Mouse (Mus musculus) heart, adult 10 weeks (tissue): ENCODE data around the gene Urah. TPM values are rescaled to one million over a fixed set of nuclear protein-coding genes. Genes with fewer than 3 reads are reported as not detected.

Source experiments
- polyA plus RNA-seq: library from polyadenylated mRNA; stranded (reverse); fragments of 350-450 nt; fragmentation: Illumina TruSeq; extraction: RNeasy Lipid Tissue Mini Kit (QIAGEN cat#74804); gene quantifications from one replicate; pipeline ENCODE4 v1.2.3, GENCODE M21; 2014; ENCODE audit warnings: low read depth, low replicate concordance

Urah gene
- 1.8 TPM for polyA plus RNA-seq

DNA sequence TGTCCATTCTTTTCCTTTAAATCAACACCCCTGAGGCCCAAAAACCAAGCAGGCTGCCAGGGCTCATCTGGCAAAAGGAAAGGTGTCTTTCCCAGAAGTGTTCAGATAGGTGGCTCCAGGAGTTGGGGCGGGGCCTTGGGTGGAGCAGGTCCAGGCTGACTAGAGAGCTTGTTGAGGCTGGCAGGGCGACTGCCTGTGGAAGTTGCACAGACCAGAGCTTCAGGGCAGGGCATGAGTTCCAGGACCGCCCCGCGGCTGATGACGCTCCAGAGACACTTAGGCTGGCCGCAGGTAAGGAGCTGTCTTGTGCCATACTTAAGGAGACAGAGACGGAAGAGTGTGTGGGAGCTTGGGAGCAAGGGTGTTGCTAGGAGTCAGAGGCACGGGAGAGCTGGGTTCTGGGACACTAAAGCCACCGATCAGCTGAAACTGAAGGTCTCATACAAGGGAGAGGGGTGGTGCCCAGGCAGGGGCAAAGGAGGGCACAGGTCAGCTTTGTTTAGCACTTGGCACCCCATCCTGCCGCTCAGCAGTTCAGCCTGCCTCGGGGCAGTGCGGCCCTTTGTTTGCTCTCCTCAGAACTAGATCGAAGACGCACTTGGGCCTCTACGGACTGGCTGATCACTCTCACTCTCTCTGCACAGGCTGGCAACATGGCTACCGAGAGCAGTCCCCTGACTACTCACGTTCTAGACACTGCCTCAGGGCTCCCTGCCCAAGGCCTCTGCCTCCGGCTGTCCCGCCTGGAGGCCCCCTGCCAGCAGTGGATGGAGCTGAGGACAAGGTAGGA lies at the start of gene Urah:
TSS of gene Urah (plus strand) at position 51 of the 790 bp plus-strand sequence.

DNA sequence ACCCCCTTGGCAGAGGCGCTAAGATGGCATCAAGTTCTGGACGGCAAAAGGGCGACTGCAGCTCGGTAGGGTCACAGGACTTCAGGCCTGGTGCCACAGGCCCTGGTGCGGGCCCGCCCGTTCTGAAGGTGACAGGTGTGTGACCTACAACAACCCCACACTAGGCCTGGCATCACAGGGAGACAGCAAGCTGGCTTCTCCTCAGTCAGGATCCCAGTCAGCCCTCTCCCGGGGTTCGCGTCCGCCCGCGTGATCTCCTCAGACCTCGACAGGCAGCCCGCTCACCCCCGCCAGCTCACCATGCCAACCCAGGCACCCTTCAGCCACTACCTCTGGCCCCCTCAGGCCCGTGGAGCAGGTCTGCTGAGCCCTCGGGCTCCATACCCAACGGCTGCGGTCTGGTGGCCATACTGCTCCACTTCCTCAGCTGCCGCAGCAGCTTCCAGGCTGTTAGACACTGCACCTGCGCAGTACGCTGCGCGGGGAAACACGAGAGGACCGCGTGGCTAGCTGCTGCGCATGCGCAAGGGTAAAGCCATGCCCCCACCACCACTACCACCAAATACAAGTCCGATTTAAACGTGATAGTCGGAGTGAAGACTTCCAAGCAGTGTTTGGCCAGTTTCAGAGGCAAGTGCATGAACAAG lies 47.3 kb upstream of the Urah start, which contains the start of gene Syce1:
TSS of gene Syce1 (minus strand) at position 447 of the 647 bp plus-strand sequence.

DNA sequence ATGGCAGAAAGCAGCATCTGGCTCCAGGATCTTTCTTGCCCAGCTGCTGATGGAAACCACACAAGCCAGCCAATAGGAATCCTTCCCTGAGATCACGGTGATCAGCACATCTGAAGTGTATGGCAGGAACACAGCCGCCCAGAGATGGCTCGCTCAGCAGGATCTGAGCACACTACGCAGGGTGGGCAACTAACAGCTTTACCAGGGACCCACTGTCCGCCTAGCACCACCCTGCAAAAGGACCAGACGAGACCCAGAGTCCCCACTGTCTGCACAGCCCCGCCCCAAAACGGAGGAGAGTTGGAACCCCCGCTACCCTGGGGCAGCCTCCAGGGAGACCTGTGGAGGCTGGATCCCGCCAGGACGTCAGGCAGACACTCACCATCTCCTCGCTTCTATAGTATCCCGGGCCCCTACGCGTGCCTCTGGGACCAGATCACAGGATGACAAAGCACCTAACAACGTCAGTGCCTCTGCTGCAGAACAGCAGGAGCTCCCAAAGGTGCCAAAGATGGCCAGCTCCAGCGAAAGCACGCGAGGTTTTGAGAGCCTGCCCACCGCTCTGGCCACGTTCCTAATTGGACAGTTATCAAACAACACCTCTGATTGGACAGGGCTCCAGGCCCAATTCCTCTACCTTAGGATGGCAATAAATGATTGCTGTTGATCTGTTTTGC lies 13.0 kb upstream of the Urah start, which contains the start of gene Zfp941:
TSS of gene Zfp941 (minus strand) at position 526 of the 677 bp plus-strand sequence.

DNA sequence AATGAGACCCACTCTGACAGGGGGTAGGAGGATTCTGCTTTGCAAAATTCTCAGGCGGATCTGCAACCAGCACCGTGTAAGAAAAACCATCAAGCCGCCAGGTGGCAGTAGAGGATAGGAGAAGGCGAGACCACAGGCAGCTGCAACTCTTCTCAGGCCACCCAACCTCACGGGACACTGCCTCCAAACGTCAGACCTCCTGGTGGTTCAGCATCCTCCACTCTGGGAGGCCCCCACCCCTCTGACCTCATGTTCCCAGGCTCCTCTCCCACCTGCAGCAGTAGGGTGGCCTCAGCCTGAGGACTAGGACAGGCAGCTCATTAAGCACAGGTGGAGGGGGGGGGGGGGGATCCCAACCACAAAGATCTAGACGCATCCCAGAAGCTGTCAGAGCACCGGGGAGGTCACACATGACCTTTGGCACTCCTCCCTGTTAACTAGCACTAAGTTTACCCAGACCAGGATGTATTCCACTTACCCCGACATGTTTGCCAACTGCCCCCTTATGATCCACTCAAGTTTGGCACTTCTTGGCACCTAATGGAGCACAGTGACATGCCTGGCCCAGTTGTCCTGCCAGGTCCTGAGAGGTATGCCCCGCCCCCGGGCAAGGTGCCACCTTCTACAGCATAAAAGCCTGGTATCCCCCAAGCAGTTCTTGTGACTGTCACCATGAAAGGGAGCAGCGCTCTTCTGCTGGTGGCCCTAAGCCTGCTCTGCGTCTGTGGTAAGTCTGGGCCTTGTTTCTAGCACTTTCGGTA lies 10.3 kb downstream of the Urah start, which contains the start of gene Scgb1c1:
TSS of gene Scgb1c1 (plus strand) at position 643 of the 761 bp plus-strand sequence.

DNA sequence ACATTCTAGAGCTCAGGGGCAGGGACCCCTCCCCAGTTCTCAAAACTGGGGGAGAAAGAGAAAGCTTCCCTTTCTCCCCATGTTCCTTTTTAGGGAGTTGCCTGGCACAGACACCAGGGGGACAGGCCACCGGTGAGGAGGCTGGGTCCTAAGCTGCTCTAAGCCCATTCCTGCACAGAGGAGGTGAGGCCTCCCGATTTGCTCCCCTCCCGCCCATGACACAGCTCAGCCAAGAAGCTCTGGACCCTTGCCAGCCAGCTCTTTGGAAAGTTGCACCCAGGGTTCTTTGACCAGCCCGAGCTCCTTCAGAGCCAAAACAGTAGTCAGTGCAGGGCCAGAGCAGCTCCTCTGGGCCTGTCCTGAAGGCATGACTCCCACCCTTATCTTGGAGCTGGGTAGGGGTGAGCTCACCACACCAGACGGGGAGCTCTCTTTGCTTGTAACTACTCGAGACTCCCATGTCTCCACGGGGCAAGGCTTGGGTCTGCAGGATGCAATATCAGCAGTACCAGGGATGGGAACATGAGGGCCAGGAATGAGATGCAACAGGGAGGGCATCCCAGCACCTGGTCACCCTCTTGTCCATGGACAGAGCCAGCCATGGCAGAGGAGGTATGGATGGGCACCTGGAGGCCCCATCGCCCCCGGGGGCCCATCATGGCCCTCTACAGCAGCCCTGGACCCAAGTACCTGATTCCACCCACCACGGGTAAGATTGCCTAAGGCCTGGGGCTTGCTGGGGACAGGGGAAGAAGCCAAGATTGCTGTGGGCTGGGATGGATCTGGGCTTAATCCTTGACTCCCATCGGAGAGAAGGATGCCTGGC lies 13.2 kb downstream of the Urah start, which contains the start of gene Odf3:
TSS of gene Odf3 (plus strand) at position 51 of the 826 bp plus-strand sequence.

DNA sequence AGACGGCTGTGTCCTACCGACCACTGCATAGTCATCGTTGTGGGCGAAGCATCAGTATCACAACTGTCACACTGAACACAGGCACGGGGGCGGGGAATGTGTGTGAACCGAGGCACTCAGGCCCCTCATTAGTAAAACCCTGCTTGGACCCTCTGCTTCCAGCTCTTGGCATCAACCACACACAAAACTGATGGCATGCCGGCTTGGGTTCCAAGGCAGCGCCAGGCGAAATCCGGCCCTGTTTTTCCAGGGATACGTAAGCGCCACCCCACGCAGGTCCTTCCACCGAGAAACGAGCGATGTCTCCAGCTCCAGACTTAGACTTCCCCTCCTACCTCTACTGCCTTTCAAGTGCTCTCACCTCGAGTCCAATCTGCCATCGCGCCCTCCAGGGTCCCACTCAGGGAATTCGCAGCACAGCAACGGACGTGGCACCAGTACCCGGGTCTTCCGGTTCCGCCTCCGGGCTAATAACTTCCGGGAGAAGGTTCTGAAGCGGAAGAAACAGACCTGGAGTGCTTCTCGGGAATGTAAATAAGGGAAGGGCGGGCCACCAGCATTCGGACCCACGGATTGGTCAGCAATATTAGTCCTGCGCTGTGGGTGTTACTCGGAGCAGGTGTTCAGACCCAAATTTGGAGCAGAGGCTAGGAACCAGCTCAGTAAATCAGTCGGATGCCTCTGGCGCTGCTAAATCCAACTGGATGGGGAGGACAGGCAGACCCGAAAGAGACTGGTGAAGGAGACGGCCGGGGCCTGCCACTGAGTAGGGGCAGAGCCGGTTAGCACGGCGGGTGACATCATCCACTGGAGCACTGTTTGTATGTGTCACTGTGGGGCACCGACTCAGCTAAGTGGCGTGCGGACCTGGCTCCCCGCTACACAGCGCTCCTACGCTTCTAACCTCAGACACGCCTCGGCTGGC lies 21.3 kb downstream of the Urah start, which contains the start of gene Gm45785:
TSS of gene Gm45785 (minus strand) at position 472 of the 925 bp plus-strand sequence.

DNA sequence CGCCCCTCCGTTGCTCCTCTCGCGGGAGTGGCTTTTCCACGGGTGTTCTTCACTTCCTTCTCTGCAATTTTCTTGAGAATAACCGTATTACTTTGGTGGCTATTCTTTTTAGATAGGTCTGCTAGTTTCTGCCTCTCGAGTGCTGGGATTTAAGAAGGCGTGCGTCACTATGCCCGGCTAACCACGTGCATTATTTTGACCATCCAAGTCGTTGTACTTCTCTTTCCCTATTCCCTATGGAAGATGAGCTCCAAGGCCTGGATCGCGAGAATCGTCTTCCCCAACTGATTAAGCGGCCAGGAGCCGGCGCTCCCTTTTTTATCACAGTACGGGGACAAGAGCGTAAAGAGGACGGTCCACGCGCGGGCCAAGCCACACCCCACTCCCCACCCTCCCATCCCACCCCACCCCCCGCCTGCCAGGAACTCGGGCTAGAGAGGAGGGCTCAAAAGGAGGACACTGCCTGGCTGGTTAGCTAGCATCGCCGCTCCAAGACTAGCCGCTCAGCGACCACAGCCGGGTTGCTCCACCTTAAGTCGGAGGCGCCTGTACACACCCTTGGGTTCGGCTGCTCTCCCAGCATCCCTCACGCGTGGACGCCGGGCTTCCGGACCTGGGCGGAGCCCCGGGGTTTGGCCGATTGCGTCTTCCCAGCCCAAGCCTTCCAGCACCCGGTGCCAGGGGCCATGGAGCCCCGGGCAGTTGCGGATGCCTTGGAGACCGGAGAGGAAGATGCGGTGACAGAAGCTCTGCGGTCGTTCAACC lies 22.1 kb downstream of the Urah start, which contains the start of gene Ric8a:
TSS of gene Ric8a (plus strand) at position 173 of the 765 bp plus-strand sequence.

DNA sequence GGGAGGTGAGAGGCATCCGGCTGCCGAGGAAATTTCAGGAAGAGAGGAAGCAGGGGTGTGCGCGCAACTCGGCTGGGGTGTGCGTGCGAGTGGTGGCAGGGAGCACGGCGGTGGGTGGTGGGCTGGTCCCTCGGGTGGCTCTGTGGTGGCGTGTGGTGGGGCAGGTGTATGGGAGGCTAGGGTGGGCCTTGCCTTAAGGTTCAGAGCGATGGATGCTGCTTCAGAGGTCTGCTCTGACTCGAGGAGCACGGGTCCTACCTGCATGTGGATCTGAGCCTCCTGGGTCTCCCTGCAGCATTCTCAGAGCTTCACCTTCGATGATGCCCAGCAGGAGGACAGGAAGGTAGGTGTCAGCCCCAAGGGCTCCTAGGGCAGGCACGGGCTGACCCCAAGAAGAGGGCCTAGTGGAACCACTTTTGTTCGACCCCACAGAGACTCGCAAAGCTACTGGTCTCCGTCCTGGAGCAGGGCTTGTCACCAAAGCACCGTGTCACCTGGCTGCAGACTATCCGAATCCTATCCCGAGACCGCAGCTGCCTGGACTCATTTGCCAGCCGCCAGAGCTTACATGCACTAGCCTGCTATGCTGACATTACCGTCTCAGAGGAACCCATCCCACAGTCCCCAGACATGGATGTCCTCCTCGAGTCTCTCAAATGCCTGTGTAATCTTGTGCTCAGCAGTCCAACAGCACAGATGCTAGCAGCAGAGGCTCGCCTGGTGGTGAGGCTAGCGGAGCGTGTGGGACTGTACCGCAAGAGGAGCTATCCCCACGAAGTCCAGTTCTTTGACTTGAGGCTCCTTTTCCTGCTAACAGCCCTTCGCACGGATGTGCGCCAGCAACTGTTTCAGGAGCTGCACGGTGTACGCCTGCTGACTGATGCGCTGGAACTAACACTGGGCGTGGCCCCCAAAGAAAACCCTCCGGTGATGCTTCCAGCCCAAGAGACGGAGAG lies 23.0 kb downstream of the Urah start, which contains the start of gene Bet1l:
TSS of gene Bet1l (minus strand) at position 28 of the 956 bp plus-strand sequence.

DNA sequence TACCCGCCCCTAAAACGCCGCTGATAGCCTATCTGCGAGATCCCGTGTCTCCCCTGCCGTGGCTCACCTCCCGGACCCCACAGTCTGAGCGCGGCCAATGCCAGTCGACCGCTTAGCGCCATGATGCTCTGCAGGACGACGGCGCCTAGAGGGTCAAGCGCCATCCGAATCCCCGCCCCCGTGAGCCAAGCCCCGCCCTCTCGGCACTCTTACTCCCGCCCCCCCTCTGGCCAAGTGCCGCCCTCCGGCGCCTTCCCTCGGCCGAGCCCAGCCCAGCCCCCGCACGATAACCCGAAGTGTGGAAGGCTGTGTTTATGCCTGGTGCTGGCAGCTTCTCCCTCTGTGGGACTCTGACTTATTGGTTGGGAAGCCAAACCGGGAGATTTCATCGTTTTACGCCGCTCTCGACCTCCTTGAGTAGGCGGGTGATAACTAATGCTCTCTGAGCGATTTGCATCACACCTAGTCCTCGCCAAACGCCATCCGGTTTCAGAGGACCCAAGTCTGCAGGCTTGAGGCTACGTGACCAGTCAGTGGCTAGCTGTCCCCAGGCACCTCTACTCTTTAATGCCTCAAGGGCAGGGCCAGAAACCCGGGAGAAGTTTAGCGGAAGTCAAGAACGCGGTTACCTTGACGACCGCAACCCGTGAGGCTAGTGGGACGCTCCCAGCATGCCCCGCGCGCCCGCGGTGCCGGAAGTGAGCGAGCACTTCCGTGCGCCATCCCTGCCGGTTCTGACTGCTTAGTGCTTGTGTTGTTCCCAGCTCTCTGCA lies 47.1 kb downstream of the Urah start, which contains the start of the genes Psmd13 and Sirt3:
TSS of gene Psmd13 (plus strand) at position 273 of the 773 bp plus-strand sequence.
TSS of gene Sirt3 (minus strand) at position 614 of the 773 bp plus-strand sequence.

Other genes with a start within 250 kb of the Urah start
- gene Olfr46, start 233.7 kb upstream of the Urah start, polyA plus RNA-seq = not detected
- gene Olfr61, start 206.0 kb upstream of the Urah start, polyA plus RNA-seq = not detected
- not detected for gene Olfr53, start 188.6 kb upstream of the Urah start, polyA plus RNA-seq
- gene Olfr539, start 175.1 kb upstream of the Urah start, polyA plus RNA-seq = not detected
- gene Olfr45, start 153.1 kb upstream of the Urah start, polyA plus RNA-seq = not detected
- gene Olfr541, start 137.8 kb upstream of the Urah start, polyA plus RNA-seq = not detected
- gene Cyp2e1, start 71.3 kb upstream of the Urah start, polyA plus RNA-seq = 21.8 TPM
- gene Syce1, start 47.2 kb upstream of the Urah start, polyA plus RNA-seq = not detected
- 0.18 TPM for gene Zfp941, start 12.8 kb upstream of the Urah start, polyA plus RNA-seq
- 35.3 TPM for gene Scgb1c1, start 10.5 kb downstream of the Urah start, polyA plus RNA-seq
- not detected for gene Odf3, start 12.8 kb downstream of the Urah start, polyA plus RNA-seq
- gene Gm45785, start 21.3 kb downstream of the Urah start, polyA plus RNA-seq = not detected
- gene Ric8a, start 21.9 kb downstream of the Urah start, polyA plus RNA-seq = 22.6 TPM
- gene Bet1l, start 22.6 kb downstream of the Urah start, polyA plus RNA-seq = 12.4 TPM
- gene Psmd13, start 47.0 kb downstream of the Urah start, polyA plus RNA-seq = 93.8 TPM
- gene Sirt3, start 47.3 kb downstream of the Urah start, polyA plus RNA-seq = 77.7 TPM
- gene Cox8b, start 65.4 kb downstream of the Urah start, polyA plus RNA-seq = 3,602 TPM
- gene Nlrp6, start 85.9 kb downstream of the Urah start, polyA plus RNA-seq = not detected
- 6.1 TPM for gene Pgghg, start 106.4 kb downstream of the Urah start, polyA plus RNA-seq
- gene Ifitm5, start 115.3 kb downstream of the Urah start, polyA plus RNA-seq = 0.92 TPM
- not detected for gene Gm45717, start 120.9 kb downstream of the Urah start, polyA plus RNA-seq
- gene Ifitm2, start 121.0 kb downstream of the Urah start, polyA plus RNA-seq = 168 TPM
- gene Ifitm1, start 132.2 kb downstream of the Urah start, polyA plus RNA-seq = 10.8 TPM
- 220 TPM for gene Ifitm3, start 175.8 kb downstream of the Urah start, polyA plus RNA-seq
- gene Ifitm6, start 182.9 kb downstream of the Urah start, polyA plus RNA-seq = 0.84 TPM
- gene Gm17387, start 194.1 kb downstream of the Urah start, polyA plus RNA-seq = not detected
- not detected for gene B4galnt4, start 226.1 kb downstream of the Urah start, polyA plus RNA-seq
- not detected for gene Pkp3, start 243.2 kb downstream of the Urah start, polyA plus RNA-seq